Mouse (Mus musculus) activated CD4-positive, CD25-positive, alpha-beta regulatory T cell, adult 4 months (primary cell): ENCODE data around the gene Nrarp. TPM values are rescaled to one million over a fixed set of nuclear protein-coding genes. Genes with fewer than 3 reads are reported as not detected.

Source experiments
- ATAC-seq: one replicate; pipeline ENCODE4 v1.8.0; 2017
- polyA plus RNA-seq, 2 experiments: library from polyadenylated mRNA; unstranded; fragments of 100-300 nt; shearing (Covaris generic); gene quantifications; one replicate each; pipeline ENCODE4 v1.2.1; 2017

Nrarp gene
- polyA plus RNA-seq, 2 experiments from 2014 or later: 0.61 to 1.2 TPM

- no peak for ATAC-seq
Observed at GRCm38 (mm10) chr2:25228995-25229530, 48.5 kb downstream of the Nrarp start.

- ATAC-seq: no peak
Observed at GRCm38 (mm10) chr2:25229582-25229981, 49.0 kb downstream of the Nrarp start.

GRCm38 (mm10) chr2:25230581-25230980, 50.0 kb downstream of the Nrarp start:
- ATAC-seq: no peak

GRCm38 (mm10) chr2:25231038-25231437, 50.5 kb downstream of the Nrarp start:
- no peak for ATAC-seq

Other genes starting within 250 kb of the Nrarp start
- gene Arrdc1, start 245.5 kb upstream of the Nrarp start, polyA plus RNA-seq: 100 to 1,000 TPM; 191 to 208 TPM
- gene Zmynd19, start 231.0 kb upstream of the Nrarp start, polyA plus RNA-seq: 1 to 10 TPM; 1.3 to 1.8 TPM
- 10 to 100 TPM; 30.0 to 32.2 TPM for gene Dph7, start 218.4 kb upstream of the Nrarp start, polyA plus RNA-seq
- 100 to 1,000 TPM; 102 to 124 TPM for gene Mrpl41, start 205.7 kb upstream of the Nrarp start, polyA plus RNA-seq
- 10 to 100 TPM; 49.3 to 51.3 TPM for gene Pnpla7, start 204.7 kb upstream of the Nrarp start, polyA plus RNA-seq
- 10 to 100 TPM; 11.1 to 11.2 TPM for gene Nsmf, start 126.4 kb upstream of the Nrarp start, polyA plus RNA-seq
- not detected for gene Entpd8, start 100.5 kb upstream of the Nrarp start, polyA plus RNA-seq
- gene Noxa1, start 85.6 kb upstream of the Nrarp start, polyA plus RNA-seq: 1 to 10 TPM; 1.6 to 1.9 TPM
- gene Tor4a, start 16.1 kb downstream of the Nrarp start, polyA plus RNA-seq: 10 to 100 TPM; 51.4 to 89.5 TPM
- gene Nelfb, start 30.7 kb downstream of the Nrarp start, polyA plus RNA-seq: 10 to 100 TPM; 41.1 to 49.1 TPM
- gene Stpg3, start 33.9 kb downstream of the Nrarp start, polyA plus RNA-seq: not detected
- gene Fam166a, start 38.0 kb downstream of the Nrarp start, polyA plus RNA-seq: not detected
- gene Tubb4b, start 43.9 kb downstream of the Nrarp start, polyA plus RNA-seq: 100 to 1,000 TPM; 110 to 150 TPM
- not detected for gene Slc34a3, start 53.6 kb downstream of the Nrarp start, polyA plus RNA-seq
- not detected for gene Rnf224, start 56.0 kb downstream of the Nrarp start, polyA plus RNA-seq
- under 1 TPM in 1 of 2 experiments, not detected in 1; 0.58 TPM for gene Rnf208, start 61.5 kb downstream of the Nrarp start, polyA plus RNA-seq
- gene Cysrt1, start 61.7 kb downstream of the Nrarp start, polyA plus RNA-seq: not detected
- gene AL732309.1, start 66.1 kb downstream of the Nrarp start, polyA plus RNA-seq: 1 to 10 TPM; 3.6 to 4.2 TPM
- 10 to 100 TPM; 10.8 to 13.0 TPM for gene Tmem203, start 74.7 kb downstream of the Nrarp start, polyA plus RNA-seq
- 10 to 100 TPM in 1 of 2 experiments, 1 to 10 TPM in 1; 5.5 to 12.4 TPM for gene Tprn, start 81.9 kb downstream of the Nrarp start, polyA plus RNA-seq
- gene Ssna1, start 91.7 kb downstream of the Nrarp start, polyA plus RNA-seq: 100 to 1,000 TPM; 127 to 134 TPM
- 10 to 100 TPM; 24.8 to 39.3 TPM for gene Anapc2, start 91.7 kb downstream of the Nrarp start, polyA plus RNA-seq
- not detected for gene Tmem210, start 107.4 kb downstream of the Nrarp start, polyA plus RNA-seq
- gene Lrrc26, start 109.2 kb downstream of the Nrarp start, polyA plus RNA-seq: not detected
- gene Grin1, start 138.4 kb downstream of the Nrarp start, polyA plus RNA-seq: not detected
- 10 to 100 TPM; 19.7 to 23.2 TPM for gene Man1b1, start 151.6 kb downstream of the Nrarp start, polyA plus RNA-seq
- gene Dpp7, start 175.6 kb downstream of the Nrarp start, polyA plus RNA-seq: 10 to 100 TPM; 10.3 to 13.9 TPM
- gene Uap1l1, start 184.9 kb downstream of the Nrarp start, polyA plus RNA-seq: 10 to 100 TPM; 13.3 to 15.0 TPM
- 1 to 10 TPM; 1.8 to 2.6 TPM for gene Sapcd2, start 191.6 kb downstream of the Nrarp start, polyA plus RNA-seq
- gene Entpd2, start 215.1 kb downstream of the Nrarp start, polyA plus RNA-seq: under 1 TPM in 1 of 2 experiments, not detected in 1; 0.17 TPM
- 1 to 10 TPM; 1.2 to 1.7 TPM for gene Npdc1, start 218.6 kb downstream of the Nrarp start, polyA plus RNA-seq
- gene Fut7, start 242.5 kb downstream of the Nrarp start, polyA plus RNA-seq: 10 to 100 TPM; 13.6 to 13.8 TPM
- gene Abca2, start 247.9 kb downstream of the Nrarp start, polyA plus RNA-seq: 10 to 100 TPM; 32.8 to 41.4 TPM